Mouse (Mus musculus): ENCODE measurements at regions not wholly inside any gene's neighbourhood (a gene's known extent, or its start where the extent isn't known, plus 50 kb on each side); places are given as distances from the start of the nearest gene placed in this dataset.

DNA sequence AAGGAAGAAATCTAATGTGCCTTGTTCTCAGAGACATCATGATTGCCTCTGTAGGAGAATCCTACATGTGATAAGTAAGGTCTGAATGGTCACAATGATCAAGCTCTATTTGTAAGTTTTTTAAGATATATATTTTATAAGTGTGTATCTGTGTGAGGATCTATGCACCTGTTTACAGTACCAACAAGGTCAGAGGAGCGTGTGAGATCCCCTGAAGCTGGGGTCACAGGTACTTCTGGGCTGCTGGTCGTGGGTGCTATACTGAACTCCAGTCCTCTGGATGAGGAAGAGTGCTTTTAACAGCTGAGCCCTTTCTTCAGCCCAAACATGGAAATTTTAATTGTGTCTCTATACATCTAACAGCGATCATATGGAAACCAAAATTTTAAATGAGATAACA, 181.1 kb upstream of the Topaz1 start:
- DNase-seq (ENCODE audit: extremely low spot score), result no peak

- DNase-seq (ENCODE audit: extremely low spot score), result peak; percentile 57
Observed at GRCm38 (mm10) chr9:122568691-122569441, 178.3 kb upstream of the Topaz1 start.

- DNase-seq (ENCODE audit: extremely low spot score), result peak; percentile 46
Observed at GRCm38 (mm10) chr9:122569511-122570455, 177.4 kb upstream of the Topaz1 start.

- DNase-seq (ENCODE audit: extremely low spot score), result no peak
Observed at GRCm38 (mm10) chr9:122571001-122571400, 176.1 kb upstream of the Topaz1 start.

- peak; percentile 51 for DNase-seq (ENCODE audit: extremely low spot score)
Observed at GRCm38 (mm10) chr9:122571402-122572059, 175.6 kb upstream of the Topaz1 start.

GRCm38 (mm10) chr9:122572060-122572835, 174.9 kb upstream of the Topaz1 start:
- DNase-seq (ENCODE audit: extremely low spot score), result peak; percentile 78

GRCm38 (mm10) chr9:122572836-122573267, 174.3 kb upstream of the Topaz1 start:
- DNase-seq (ENCODE audit: extremely low spot score), result no peak

DNA sequence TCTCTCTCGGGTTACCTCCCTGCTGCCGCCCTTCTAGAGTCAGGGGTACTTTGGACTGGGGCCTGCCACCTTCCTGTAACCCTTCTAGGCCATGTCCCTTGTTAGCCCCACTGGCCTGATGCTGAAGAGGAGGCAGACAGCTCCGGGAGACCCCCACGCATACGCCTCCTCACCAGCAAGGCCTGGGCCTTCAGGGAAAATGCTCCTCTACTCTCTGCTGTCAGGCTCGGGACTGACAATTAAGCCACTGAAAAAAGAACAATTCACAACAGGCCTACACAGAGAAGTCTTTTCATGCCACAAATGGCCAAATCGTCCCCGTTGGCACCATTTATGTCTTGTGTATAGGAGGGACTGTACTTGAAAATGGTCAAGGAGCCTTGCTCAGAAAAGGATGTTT, 161.9 kb upstream of the Topaz1 start:
- no peak for DNase-seq (ENCODE audit: extremely low spot score)

DNA sequence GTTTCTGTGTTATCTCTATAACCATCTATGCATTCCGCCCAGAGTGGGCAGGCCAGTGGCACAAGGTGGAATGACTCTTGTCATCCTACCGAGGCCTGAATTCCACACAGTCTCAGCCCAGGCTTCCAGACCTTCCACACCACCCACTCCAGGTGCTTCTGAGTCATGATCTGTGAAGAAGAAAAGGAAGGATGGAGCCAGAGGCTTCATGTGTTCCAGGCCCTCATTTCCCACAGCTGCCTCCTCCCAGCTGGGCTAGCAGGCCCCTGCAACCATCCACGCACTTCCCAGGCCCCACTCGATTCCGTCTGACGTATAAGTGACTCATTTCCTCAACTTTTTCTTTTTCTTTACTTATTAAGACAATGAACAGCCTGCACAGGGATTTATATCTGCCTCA, 160.7 kb upstream of the Topaz1 start:
- DNase-seq (ENCODE audit: extremely low spot score), result no peak

DNA sequence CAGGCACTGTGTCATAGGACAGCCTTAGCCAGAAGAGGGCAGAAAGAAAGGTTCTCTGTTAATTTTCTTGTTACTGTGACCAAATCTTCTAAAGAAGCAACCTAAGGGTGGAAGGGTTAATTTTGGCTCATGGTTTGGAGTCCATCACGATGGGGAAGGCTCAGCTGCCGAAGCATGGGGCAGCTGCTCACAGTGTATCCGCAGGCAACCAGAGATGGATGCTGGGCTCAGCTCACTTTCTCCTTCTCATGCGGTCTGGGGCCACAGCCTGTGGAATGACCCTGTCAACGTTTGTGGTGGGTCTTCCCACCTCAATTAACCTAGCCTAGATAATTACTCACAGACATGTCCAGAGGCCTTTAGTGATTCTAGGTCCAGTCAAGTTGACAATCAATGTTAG, 160.2 kb upstream of the Topaz1 start:
- DNase-seq (ENCODE audit: extremely low spot score), result no peak

- DNase-seq (ENCODE audit: extremely low spot score), result no peak
Observed at GRCm38 (mm10) chr9:122588246-122588645, 158.9 kb upstream of the Topaz1 start.

GRCm38 (mm10) chr9:122592820-122593615, 154.1 kb upstream of the Topaz1 start:
- DNase-seq (ENCODE audit: extremely low spot score), result no peak

- DNase-seq (ENCODE audit: extremely low spot score), result peak; percentile 43
Observed at GRCm38 (mm10) chr9:122595120-122595943, 151.8 kb upstream of the Topaz1 start.

DNA sequence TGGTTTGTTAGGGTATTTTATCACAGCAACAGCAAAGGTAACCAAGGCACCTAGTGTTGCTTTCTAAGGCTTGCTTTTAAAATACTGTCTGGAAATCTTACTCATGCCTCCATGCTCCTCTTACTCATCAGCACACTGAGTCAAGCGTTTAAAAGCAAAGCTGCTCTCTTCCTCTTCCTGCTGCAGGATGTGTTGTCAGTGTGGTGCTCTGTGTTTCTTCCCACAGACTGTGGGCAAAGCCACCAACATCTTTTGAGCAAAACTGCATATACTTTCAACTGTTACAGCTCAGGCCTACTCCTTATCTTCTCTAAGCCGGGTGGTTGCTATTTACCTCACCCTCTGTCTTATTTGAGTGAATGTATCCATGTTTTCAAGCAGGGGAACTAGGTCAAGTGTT, 144.0 kb upstream of the Topaz1 start:
- DNase-seq (ENCODE audit: extremely low spot score), result no peak

- no peak for DNase-seq (ENCODE audit: extremely low spot score)
Observed at GRCm38 (mm10) chr9:122609616-122610015, 137.5 kb upstream of the Topaz1 start.

- DNase-seq (ENCODE audit: extremely low spot score), result no peak
Observed at GRCm38 (mm10) chr9:122610918-122611317, 136.2 kb upstream of the Topaz1 start.

DNA sequence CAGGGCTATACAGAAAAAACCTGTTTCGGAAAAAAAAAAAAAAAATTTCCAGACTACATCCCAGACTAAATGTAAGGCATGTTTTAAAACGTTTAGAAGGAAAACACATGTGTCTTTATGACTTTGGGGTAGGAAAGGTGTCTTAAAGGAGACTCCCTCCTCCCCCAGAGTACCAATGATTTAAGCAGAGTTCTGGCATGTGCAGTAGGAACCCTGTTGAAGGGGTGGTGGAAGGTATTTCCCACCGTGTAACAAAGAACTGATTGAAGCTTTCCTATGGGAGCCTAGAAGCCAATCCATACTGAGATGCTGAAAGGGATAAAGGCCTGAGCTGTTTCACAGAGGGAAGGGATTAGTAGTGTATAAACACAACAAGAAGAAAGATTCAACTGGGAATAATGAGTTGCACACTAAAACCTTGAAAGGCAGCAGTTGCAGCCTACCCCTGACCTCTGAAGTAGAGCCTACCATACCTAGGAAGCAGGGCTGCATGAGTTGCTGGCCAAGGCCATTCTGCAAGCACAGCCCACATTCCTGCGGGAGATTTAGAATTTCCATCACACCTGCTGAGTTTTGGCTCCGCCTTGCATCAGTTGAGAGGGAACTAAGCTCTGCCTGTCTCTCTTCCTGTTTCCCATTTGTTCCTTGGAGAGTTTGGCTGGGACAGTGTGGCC, 132.4 kb upstream of the Topaz1 start:
- no peak for DNase-seq (ENCODE audit: extremely low spot score)

- peak; percentile 47 for DNase-seq (ENCODE audit: extremely low spot score)
Observed at GRCm38 (mm10) chr9:122615351-122615750, 131.8 kb upstream of the Topaz1 start.

GRCm38 (mm10) chr9:122617793-122618192, 129.4 kb upstream of the Topaz1 start:
- DNase-seq (ENCODE audit: extremely low spot score), result no peak

Data from embryo, embryonic 9.5 days (tissue).